Mouse (Mus musculus) embryonic facial prominence, embryonic 13.5 days (tissue): Measurements from ENCODE around the gene Cntrl. TPM values are rescaled to one million over a fixed set of nuclear protein-coding genes. Genes with fewer than 3 reads are reported as not detected.

Source experiments
- polyA plus RNA-seq: library from polyadenylated mRNA; unstranded; fragments of >200 nt; fragmentation: Nextera tagmentation; extraction: Ambion mirVana; gene quantifications from 2 replicates; pipeline ENCODE4 v1.2.1, GENCODE M21; 2015

The Cntrl gene
- polyA plus RNA-seq, 1 experiment from 2014 or later: 32.1 TPM

Other genes starting within 250 kb of the Cntrl start
- 0.15 TPM in 2 replicates for gene Cutal, start 235.1 kb upstream of the Cntrl start, polyA plus RNA-seq
- 96.4 and 101 TPM in 2 replicates for gene Psmd5, start 234.5 kb upstream of the Cntrl start, polyA plus RNA-seq
- 3.5 and 5.2 TPM in 2 replicates for gene Phf19, start 195.5 kb upstream of the Cntrl start, polyA plus RNA-seq
- 2.4 and 4.3 TPM in 2 replicates for gene Traf1, start 147.7 kb upstream of the Cntrl start, polyA plus RNA-seq
- 0.52 TPM in 1 of 2 replicates, not detected in the other for gene Hc, start 48.1 kb upstream of the Cntrl start, polyA plus RNA-seq
- 0.30 and 0.61 TPM in 2 replicates for gene AI182371, start 7.9 kb upstream of the Cntrl start, polyA plus RNA-seq
- 354 and 366 TPM in 2 replicates for gene Rab14, start 91.6 kb downstream of the Cntrl start, polyA plus RNA-seq
- gene Gsn, start 146.9 kb downstream of the Cntrl start, polyA plus RNA-seq: 176 and 188 TPM in 2 replicates
- gene Stom, start 227.5 kb downstream of the Cntrl start, polyA plus RNA-seq: 22.0 and 27.5 TPM in 2 replicates